ENCODE assay signal across 10 mouse cellular contexts in genomic region chr5:125174726-125175672, GRCm38 (mm10). TPM values are rescaled to one million over a fixed set of nuclear protein-coding genes. Genes with fewer than 3 reads are reported as not detected.
DNase-seq lines count a peak whose midpoint lies in the region; ATAC-seq lines count a peak whose summit lies in the region.
"Had no signal": no experiment of that assay in that cellular context is flagged by ENCODE, and none has a peak within 500 bp of the region (broad histone marks: within the 10 kb centered on the region; RNA-seq: fewer than 3 reads in every experiment).

No protein-coding gene starts in this region.

- no peaks in the 10 kb centered on the region for H3K36me3 ChIP-seq in kidney, embryonic 16.5 days (ENCODE audit: insufficient read depth, low read length)
- H3K36me3 ChIP-seq in intestine, embryonic 15.5 days, result no peaks in the 10 kb centered on the region

- intact Hi-C loops in heart, postnatal 25 days (cut with DNase I), result loop anchor here (10.0 kb wide), 1 partner anchor 50 kb away; no protein-coding TSS in a partner anchor

- H3K4me1 ChIP-seq in kidney, embryonic 16.5 days (ENCODE audit: insufficient read depth, low read length), result peaks cover 73% of the 10 kb centered on the region
- H3K4me1 ChIP-seq in intestine, embryonic 15.5 days (replicated peaks), result peaks cover 75% of the 10 kb centered on the region

- no peak for ATAC-seq in kidney, embryonic 16.5 days (ENCODE audit: low FRiP score, low TSS enrichment)
- ATAC-seq in intestine, embryonic 15.5 days, result no peak

- peak; percentile 80 to 82 for DNase-seq in heart, adult 18-20 months
- DNase-seq in heart, postnatal 25 days (ENCODE audit: low spot score), result no peak
- peak; percentile 94 to 95 for DNase-seq in adrenal gland, postnatal 36 days
- DNase-seq in gastrocnemius, postnatal 25 days, result peak; percentile 49
- DNase-seq in lung, postnatal 36 days, result peak; percentile 92
- DNase-seq in urinary bladder, adult 18-20 months (ENCODE audit: low spot score in 2 of 2), result no peak

- 0 out of 2 replicates have a peak overlapping the region, but pooled peaks have one; percentile 17 for H3K9ac ChIP-seq in kidney, embryonic 16.5 days (replicated peaks; ENCODE audit: low read length)
- H3K9ac ChIP-seq in intestine, embryonic 15.5 days, result no peak overlapping the region

- H3K9me3 ChIP-seq in kidney, embryonic 16.5 days (ENCODE audit: low read length), result no peaks in the 10 kb centered on the region
- no peaks in the 10 kb centered on the region for H3K9me3 ChIP-seq in intestine, embryonic 15.5 days
- H3K9me3 ChIP-seq: megakaryocyte, embryonic 14.5 days had no signal

- H3K4me3 ChIP-seq in kidney, embryonic 16.5 days (ENCODE audit: low read length), result no peak overlapping the region
- H3K4me3 ChIP-seq in intestine, embryonic 15.5 days (replicated peaks), result no peak overlapping the region
- H3K4me3 ChIP-seq: erythroblast, embryonic 14.5 days; megakaryocyte, embryonic 14.5 days had no signal

- no peaks in the 10 kb centered on the region for H3K27me3 ChIP-seq in kidney, embryonic 16.5 days (ENCODE audit: insufficient read depth, low read length)
- no peaks in the 10 kb centered on the region for H3K27me3 ChIP-seq in intestine, embryonic 15.5 days (replicated peaks)

- no peak overlapping the region for H3K4me2 ChIP-seq in kidney, embryonic 16.5 days (replicated peaks; ENCODE audit: low read depth, low read length)
- H3K4me2 ChIP-seq in intestine, embryonic 15.5 days (replicated peaks), result no peak overlapping the region

- WGBS in kidney, embryonic 16.5 days, result 36% methylated on average over 13 of the region's 13 CpGs
- WGBS in intestine, embryonic 15.5 days, result 62% methylated on average over 13 of the region's 13 CpGs

- H3K27ac ChIP-seq in kidney, embryonic 16.5 days (ENCODE audit: low read length), result 0 out of 2 replicates have a peak overlapping the region, but pooled peaks have one; percentile 5
- H3K27ac ChIP-seq in intestine, embryonic 15.5 days, result no peak overlapping the region

RNA-seq across cellular contexts. Expression of gene Ncor2, which starts 4.0 kb away (rescaled TPM):
- total RNA-seq in heart, adult 18-20 months (2021), result 10 to 100 TPM; 65.9 to 68.9 TPM
- 10 to 100 TPM; 67.8 to 89.5 TPM for total RNA-seq in heart, postnatal 25 days (2021)
- 100 to 1,000 TPM; 217 to 310 TPM for total RNA-seq in adrenal gland, postnatal 36 days (2021)
- 100 to 1,000 TPM in 1 of 2 experiments, 10 to 100 TPM in 1; 92.7 to 108 TPM for total RNA-seq in gastrocnemius, postnatal 25 days (2021)
- 25.9 and 27.5 TPM in 2 replicates for polyA plus RNA-seq in kidney, embryonic 16.5 days (2015; fragmentation: Nextera tagmentation; extraction: Ambion mirVana)
- polyA plus RNA-seq in intestine, embryonic 15.5 days (2015; fragmentation: Nextera tagmentation; extraction: Ambion mirVana), result 19.9 and 20.0 TPM in 2 replicates

Comparison
In these comparisons a context has a peak if more than half of its experiments do, and no peak if none do; other contexts are left out.
1. DNase-seq: peak in heart, adult 18-20 months (2 of 2), adrenal gland, postnatal 36 days (2 of 2), gastrocnemius, postnatal 25 days (single experiment) and lung, postnatal 36 days (single experiment); none in heart, postnatal 25 days (single experiment) and urinary bladder, adult 18-20 months (0 of 2).